Mouse (Mus musculus) layer of hippocampus, postnatal 14 days (tissue): ENCODE data around the gene Wbp1l. TPM values are rescaled to one million over a fixed set of nuclear protein-coding genes. Genes with fewer than 3 reads are reported as not detected.

ENCODE experiments used
- DNase-seq, 2 experiments: peaks; one replicate each; pipeline ENCODE4 v3.0.0; 2021 to 2022; ENCODE audit warnings: low spot score in 2 of 2, mixed read lengths in 1 of 2
- total RNA-seq, 2 experiments: library from RNA; stranded (reverse); gene quantifications; 2 replicates each; pipeline ENCODE4 v1.2.3; 2021

The Wbp1l gene
- total RNA-seq, 2 experiments from 2014 or later: 39.8 to 41.8 TPM

DNA sequence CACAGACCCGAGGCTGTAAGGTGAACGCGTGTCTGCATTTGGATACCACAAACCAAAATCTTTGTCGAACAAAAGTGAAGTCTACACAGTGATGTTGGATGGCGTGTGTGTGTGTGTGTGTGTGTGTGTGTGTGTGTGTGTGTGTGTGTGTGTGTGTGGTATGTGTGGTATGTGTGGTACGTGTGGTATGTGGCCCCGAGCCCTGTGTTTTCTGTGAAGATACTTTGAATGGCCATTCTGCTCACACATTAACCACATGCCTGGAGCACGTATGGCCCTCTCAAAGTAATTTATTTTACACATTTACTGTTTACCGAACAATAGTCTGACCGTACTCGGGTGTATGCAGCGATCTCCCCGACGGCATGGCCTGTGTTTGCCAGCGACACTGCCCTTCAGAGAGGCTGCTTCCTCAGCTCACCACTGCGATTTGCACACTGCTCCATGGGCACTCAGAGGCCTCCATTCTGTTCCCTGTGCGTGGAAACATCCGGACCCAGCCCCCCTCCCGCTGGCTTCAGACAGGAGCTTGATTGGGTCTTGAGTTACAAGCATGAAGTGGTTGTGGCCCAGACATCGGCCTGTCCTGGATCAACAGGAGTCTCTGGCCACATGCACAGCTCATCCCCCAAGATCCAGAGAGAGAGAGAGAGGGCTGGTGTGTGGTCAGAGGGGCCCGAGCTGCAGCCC, 57.4 kb downstream of the Wbp1l start:
- DNase-seq: no peak

DNA sequence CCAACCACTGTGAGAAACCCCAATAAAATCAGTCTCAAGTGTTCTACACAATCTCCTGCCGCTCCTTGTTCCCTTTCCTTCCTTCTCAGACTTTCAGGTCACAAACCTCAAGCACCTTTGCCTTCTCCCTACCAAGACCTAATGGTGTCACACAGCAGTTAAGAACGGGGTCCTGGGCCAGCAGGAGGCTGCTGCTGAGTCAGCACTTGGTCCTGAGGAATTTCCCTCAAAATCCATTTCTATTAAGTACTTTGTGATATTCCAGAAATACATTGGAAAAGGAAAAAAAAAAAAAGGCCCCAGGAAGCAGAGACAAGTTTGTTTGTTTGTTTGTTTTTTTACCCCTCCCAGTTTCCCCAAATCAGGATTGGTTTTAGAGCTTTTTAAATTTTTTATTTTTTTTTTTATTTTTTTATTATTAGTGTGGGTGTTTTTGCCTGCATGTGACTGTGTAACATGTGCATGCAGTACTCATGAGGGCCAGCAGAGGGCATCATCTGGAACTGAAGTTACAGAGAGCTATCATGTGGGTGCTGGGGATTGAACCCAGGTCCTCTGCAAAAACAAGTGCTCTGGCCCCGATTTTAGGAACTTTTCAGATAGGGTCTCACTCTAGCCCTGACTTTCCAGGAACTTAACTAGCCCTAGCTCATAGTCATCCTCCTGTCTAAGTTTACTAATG, 58.6 kb downstream of the Wbp1l start:
- no peak for DNase-seq

- DNase-seq: no peak
Observed at GRCm38 (mm10) chr19:46658348-46658747, 59.5 kb downstream of the Wbp1l start.

DNA sequence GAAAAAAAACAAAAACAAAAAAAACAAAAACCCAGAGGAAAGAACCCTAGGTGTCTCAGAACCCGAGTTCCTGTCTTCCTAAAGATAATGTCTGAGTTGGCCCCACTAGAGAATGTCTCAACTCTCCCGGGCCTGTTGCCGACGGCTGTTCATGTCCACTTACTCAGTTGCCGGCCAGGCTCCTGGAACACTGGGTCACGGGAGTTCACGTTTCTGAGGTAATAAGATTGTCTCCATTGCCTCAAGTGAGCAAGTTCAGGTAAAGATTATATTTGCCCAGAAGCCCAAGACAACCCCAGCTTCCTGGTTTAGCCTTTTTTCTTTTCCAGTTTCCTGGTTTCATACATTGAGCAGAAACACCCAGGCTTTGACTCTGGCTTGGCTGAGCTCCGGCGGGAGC, 60.0 kb downstream of the Wbp1l start:
- no peak for DNase-seq

DNA sequence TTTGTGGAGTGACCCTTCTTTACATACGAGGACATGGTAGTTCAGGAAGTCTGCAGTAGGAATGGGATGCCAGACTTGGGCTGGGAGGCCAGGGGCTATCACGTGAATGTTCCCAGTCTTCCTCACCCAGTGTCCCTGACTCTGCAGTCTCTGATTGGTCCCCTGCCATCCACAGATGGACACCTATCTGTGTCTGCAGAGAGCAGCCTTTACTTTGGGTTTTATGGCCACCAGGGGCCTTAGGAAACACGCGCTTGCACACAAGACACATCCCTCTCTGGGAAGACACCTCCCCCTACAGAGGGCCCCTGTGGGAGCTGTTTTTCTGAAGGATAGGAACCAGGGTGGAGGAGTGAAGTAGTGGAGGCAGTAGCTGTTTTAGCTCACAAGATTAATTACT, 62.6 kb downstream of the Wbp1l start:
- no peak for DNase-seq

DNA sequence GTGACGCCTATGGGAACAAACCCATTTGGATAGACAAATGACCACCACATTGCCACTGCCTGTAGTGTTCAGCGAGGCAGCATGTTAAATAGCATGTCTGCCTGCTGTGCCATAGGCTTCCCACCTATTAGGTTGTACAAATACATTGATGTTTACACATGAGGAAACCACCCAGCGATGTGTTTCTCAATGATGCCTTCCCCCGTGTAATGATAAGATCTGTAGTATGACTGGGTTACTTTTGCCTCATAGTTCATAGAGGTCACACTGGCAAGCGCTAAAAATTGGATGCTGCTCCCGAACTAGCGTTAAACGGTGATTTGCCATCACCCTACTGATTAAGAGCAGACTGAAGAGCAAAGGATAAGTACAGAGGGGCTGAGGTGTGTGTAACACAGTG, 63.3 kb downstream of the Wbp1l start:
- DNase-seq: no peak

GRCm38 (mm10) chr19:46662784-46663183, 63.9 kb downstream of the Wbp1l start:
- DNase-seq: no peak

DNA sequence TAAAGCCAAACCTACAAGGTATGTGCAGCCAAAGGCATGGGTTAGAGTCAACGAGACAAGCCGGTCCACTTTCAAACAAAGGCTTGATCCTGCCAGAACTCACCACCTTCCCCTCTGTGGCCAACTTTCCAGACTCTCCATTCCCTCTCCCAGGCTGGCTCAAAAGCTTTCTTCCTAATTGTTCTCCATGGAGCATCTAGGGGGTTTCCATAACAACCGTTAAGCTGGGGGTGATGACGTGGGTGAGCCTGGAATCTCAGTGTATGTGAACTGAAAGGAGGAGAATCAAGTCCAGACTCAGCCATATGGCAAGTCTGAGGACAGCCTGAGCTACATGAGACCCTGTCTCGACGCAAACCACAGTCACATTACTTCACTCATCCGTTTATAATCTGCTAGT, 66.6 kb downstream of the Wbp1l start:
- DNase-seq: no peak

- no peak for DNase-seq
Observed at GRCm38 (mm10) chr19:46667300-46667699, 68.4 kb downstream of the Wbp1l start.

DNA sequence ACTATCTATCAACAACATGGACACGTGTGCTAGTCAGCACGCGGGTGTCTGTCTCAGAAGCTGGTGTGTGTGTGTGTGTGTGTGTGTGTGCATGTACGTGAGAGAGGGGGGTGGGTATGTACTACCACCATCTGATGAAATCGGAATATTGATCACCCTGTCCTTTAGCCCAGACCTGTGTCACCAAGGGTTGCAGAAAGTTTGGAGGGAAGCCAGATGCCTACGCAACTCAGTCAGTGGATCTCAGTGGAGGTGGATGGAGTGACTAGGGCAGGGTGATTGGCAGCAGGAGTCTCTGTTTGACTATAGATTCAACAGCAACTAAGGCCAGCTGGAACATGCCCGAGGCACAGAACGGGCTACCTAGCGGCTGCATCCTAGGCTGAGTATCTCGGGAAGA, 69.4 kb downstream of the Wbp1l start:
- no peak for DNase-seq

GRCm38 (mm10) chr19:46669802-46670201, 70.9 kb downstream of the Wbp1l start:
- no peak for DNase-seq

DNA sequence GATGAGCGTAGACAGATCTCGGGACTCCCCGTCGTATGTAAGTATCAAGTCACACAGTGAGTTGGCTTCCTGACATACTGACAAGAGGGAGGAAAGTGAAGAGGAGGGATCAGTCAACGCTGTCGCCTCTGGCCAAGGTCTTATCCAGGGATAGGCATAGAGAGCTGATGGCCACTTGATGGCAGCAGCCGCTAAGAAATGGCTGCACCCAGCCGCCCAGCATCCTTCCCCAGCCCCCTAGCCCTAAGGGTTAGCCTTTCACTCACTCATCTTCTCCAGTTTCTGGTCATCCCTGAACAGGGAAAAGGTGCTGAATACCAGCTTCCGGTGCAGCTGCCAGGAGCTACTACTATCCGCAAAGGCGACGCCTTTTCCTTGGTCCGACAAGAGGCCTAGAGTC, 71.8 kb downstream of the Wbp1l start:
- DNase-seq: peak; percentile 50 to 59

- DNase-seq: no peak
Observed at GRCm38 (mm10) chr19:46672766-46673418, 74.0 kb downstream of the Wbp1l start, which contains the start of gene Cyp17a1. TSS of gene Cyp17a1 (minus strand) at chr19:46673172.

DNA sequence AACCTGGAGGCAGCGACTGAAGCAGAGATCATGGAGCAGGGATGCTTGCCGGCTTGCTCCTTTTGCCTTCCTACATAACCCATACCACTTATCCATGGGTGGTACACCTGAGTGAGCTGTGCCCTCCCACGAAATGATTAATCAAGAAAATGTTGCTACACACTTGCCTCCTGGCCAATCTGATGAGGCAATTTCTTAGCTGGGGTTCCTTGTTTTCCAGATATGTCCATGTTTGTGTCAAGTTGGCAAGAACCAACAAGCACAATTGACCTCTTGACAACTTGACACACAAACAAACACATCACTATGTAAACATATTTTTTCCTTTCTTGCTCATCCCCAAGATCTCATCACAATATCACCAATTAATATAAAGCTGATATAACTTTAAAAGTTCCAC, 76.8 kb downstream of the Wbp1l start:
- DNase-seq: no peak

- DNase-seq: no peak
Observed at GRCm38 (mm10) chr19:46679720-46680383, 81.0 kb downstream of the Wbp1l start.

DNA sequence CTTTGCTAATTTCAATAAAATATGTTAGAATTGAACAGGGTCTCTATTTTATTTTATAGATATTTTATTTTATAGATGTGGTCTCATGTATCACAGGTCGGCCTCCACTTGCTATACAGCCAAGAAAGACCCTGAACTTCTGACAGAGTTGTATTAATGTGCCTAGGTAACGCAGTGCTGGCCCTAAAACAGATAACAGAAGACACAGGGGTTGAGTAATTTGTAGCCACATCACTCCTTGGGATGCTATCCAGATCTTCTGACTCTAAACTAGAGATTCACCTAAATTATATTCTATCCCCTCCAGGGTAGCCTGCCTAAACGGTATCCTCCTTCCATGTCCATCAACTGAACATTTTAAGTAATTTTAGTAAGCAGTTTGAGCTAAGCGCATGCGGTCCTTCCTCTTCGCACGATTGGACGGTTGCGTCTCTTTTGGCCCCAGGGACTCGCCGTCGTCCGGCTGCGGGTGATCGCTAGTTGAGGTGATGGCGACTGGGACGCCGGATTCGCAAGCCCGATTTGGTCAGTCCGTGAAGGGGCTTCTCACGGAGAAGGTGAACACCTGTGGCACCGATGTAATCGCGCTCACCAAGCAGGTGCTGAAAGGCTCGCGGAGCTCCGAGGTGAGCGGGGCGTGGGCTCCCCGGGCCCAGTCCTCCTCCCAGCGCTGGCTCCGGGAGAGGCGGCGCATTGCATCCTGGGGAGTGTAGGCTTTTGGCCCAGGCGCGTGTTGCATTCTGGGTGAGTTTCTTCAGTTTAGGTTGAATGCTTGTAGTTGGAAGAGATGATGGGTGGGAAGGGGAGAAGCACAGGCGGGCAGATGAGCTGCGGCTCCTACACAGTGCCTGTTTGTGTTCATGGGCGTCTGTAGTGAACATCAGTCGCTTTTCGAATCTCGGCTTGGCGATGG, 90.8 kb downstream of the Wbp1l start, which contains the start of gene Borcs7:
Borcs7 (plus strand) TSS at position 447 of the 913 bp plus-strand sequence.
- DNase-seq: peak; percentile 88 to 92

- DNase-seq: no peak
Observed at GRCm38 (mm10) chr19:46690387-46690786, 91.5 kb downstream of the Wbp1l start.

DNA sequence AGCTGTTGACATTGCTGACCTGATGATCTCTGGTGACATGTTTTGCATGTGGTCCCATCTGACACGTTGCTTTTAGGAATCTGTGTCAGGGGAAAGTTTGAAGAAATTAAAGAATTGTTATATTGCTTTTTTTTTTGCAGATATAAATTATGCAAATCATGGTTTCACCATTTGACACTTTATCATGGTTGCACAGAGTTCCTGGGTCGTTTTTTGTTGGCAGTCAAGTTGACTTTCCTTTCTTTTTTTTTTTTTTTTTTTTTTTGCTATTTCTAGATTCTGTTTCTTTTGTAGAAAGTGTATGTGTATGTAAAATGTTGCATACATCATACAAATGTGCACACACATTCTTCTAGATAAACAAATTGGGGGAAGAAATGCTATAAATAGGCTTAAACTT, 92.2 kb downstream of the Wbp1l start:
- no peak for DNase-seq

GRCm38 (mm10) chr19:46693146-46693545, 94.3 kb downstream of the Wbp1l start:
- DNase-seq: no peak

GRCm38 (mm10) chr19:46696482-46696881, 97.6 kb downstream of the Wbp1l start:
- no peak for DNase-seq

DNA sequence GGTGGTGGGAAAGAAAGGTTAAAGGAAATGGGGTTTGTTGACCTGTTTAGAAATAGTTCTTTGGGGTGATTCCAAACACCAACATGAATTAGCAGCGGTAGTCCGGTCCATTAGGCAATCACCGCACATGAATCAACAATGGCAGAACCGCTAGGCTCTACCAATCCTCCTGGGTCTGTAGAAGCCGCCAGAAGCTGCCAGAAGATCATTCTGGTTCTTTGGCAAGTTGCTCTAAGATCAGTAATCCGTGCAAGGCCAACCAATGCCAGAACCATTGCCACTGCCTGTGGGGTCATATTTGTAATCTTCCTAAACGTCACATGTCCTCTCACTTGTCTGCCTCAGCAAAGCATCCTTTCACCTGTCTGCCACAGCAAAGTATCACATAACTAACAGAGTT, 98.1 kb downstream of the Wbp1l start:
- DNase-seq: no peak
